18 mouse cellular contexts compared by ENCODE assay signal in genomic region chr17:84047520-84047919, GRCm38 (mm10).
A peak's percentile ranks its signal among the peaks of the same experiment; 100 is the strongest.
DNase-seq lines count a peak whose midpoint lies in the region; ATAC-seq and TF ChIP-seq lines count a peak whose summit lies in the region.
"Had no signal": no experiment of that assay in that cellular context is flagged by ENCODE, and none has a peak within 500 bp of the region (broad histone marks: within the 10 kb centered on the region; RNA-seq: fewer than 3 reads in every experiment).

No protein-coding gene starts in this region.

- no peak overlapping the region for H3K4me2 ChIP-seq in heart, embryonic 13.5 days
- no peak overlapping the region for H3K4me2 ChIP-seq in liver, postnatal 0 days (ENCODE audit: low read depth, low read length)
- no peak overlapping the region for H3K4me2 ChIP-seq in liver, embryonic 12.5 days
- H3K4me2 ChIP-seq: forebrain, embryonic 15.5 days; hindbrain, embryonic 13.5 days; kidney, embryonic 15.5 days; lung, embryonic 15.5 days; neural tube, embryonic 15.5 days had no signal

- H3K27me3 ChIP-seq in heart, embryonic 13.5 days (replicated peaks) = no peaks in the 10 kb centered on the region
- no peaks in the 10 kb centered on the region for H3K27me3 ChIP-seq in liver, postnatal 0 days (ENCODE audit: insufficient read depth, low read length)
- peaks cover 3% of the 10 kb centered on the region; the same call in 1 of the 2 replicates for H3K27me3 ChIP-seq in liver, embryonic 12.5 days (replicated peaks)
- no peaks in the 10 kb centered on the region for H3K27me3 ChIP-seq in MEL (ENCODE audit: control insufficient read depth in 1 of 2, insufficient read depth in 2 of 2, low read length in 2 of 2)
- no peaks in the 10 kb centered on the region for H3K27me3 ChIP-seq in small intestine, adult 2 months (ENCODE audit: control insufficient read depth, insufficient read depth, low read length)
- H3K27me3 ChIP-seq: forebrain, embryonic 15.5 days; hindbrain, embryonic 13.5 days; kidney, embryonic 15.5 days; lung, embryonic 15.5 days; neural tube, embryonic 15.5 days had no signal

- H3K79me2 ChIP-seq in MEL (ENCODE audit: control insufficient read depth, insufficient read depth, low read length, poor library complexity) = no peaks in the 10 kb centered on the region

- H3K9me3 ChIP-seq in heart, embryonic 13.5 days = peaks cover 6% of the 10 kb centered on the region
- H3K9me3 ChIP-seq in liver, postnatal 0 days (ENCODE audit: low read length) = no peaks in the 10 kb centered on the region
- peaks cover 8% of the 10 kb centered on the region for H3K9me3 ChIP-seq in liver, embryonic 12.5 days (replicated peaks)
- H3K9me3 ChIP-seq in MEL (replicated peaks; ENCODE audit: insufficient read depth, low read length) = no peaks in the 10 kb centered on the region
- H3K9me3 ChIP-seq: forebrain, embryonic 15.5 days; hindbrain, embryonic 13.5 days; neural tube, embryonic 15.5 days had no signal

- H3K27ac ChIP-seq in heart, embryonic 13.5 days (replicated peaks) = peak overlapping the region; percentile 41; the same call in 1 of the 2 replicates
- H3K27ac ChIP-seq in liver, postnatal 0 days (ENCODE audit: low read depth) = no peak overlapping the region
- H3K27ac ChIP-seq in liver, embryonic 12.5 days = no peak overlapping the region
- H3K27ac ChIP-seq in MEL (ENCODE audit: control insufficient read depth, low read depth, low read length) = no peak overlapping the region
- H3K27ac ChIP-seq in small intestine, adult 2 months (ENCODE audit: insufficient read depth, low read depth, low read length) = no peak overlapping the region
- H3K27ac ChIP-seq: forebrain, embryonic 15.5 days; hindbrain, embryonic 13.5 days; lung, embryonic 15.5 days; neural tube, embryonic 15.5 days had no signal

- no peak overlapping the region for H3K9ac ChIP-seq in heart, embryonic 13.5 days
- no peak overlapping the region for H3K9ac ChIP-seq in liver, postnatal 0 days (replicated peaks)
- no peak overlapping the region for H3K9ac ChIP-seq in liver, embryonic 12.5 days
- no peak overlapping the region for H3K9ac ChIP-seq in MEL (ENCODE audit: control insufficient read depth, low read depth, low read length, poor library complexity, severe bottlenecking)
- H3K9ac ChIP-seq: forebrain, embryonic 15.5 days; hindbrain, embryonic 13.5 days; kidney, embryonic 15.5 days; lung, embryonic 15.5 days; neural tube, embryonic 15.5 days had no signal

- no peak for TF ChIP-seq EP300 in liver, postnatal 0 days (IDR thresholded peaks at IDR 0.05; ENCODE audit: low read depth)
- no peak for TF ChIP-seq EP300 in MEL (IDR thresholded peaks at IDR 0.05; ENCODE audit: low read depth in 1 of 2, low read length in 2 of 2)

- no peak for TF ChIP-seq POLR2A in MEL (IDR thresholded peaks at IDR 0.05; ENCODE audit: control insufficient read depth in 1 of 2, insufficient read depth in 1 of 2, low read depth in 1 of 2, low read length in 2 of 2, poor library complexity in 1 of 2)
- no peak for TF ChIP-seq POLR2A in small intestine, adult 2 months (IDR thresholded peaks at IDR 0.05; ENCODE audit: low read depth, low read length)

- no peak overlapping the region for H3K4me3 ChIP-seq in heart, embryonic 13.5 days
- no peak overlapping the region for H3K4me3 ChIP-seq in liver, postnatal 0 days (ENCODE audit: low read depth, low read length)
- no peak overlapping the region for H3K4me3 ChIP-seq in liver, embryonic 12.5 days
- no peak overlapping the region for H3K4me3 ChIP-seq in MEL (ENCODE audit: control insufficient read depth in 1 of 2, insufficient read depth in 1 of 2, low read depth in 2 of 2, low read length in 2 of 2)
- no peak overlapping the region for H3K4me3 ChIP-seq in small intestine, adult 2 months (ENCODE audit: low read depth, low read length)
- H3K4me3 ChIP-seq: forebrain, embryonic 15.5 days; hindbrain, embryonic 13.5 days; kidney, embryonic 15.5 days; lung, embryonic 15.5 days; megakaryocyte, embryonic 14.5 days; neural tube, embryonic 15.5 days had no signal

- no peak; the same call in none of the 2 replicates for TF ChIP-seq RAD21 in MEL (IDR thresholded peaks at IDR 0.05; ENCODE audit: low read depth, low read length)

- DNase-seq in heart, adult 11 months = no peak
- no peak for DNase-seq in liver, postnatal 0 days
- no peak for DNase-seq in MEL (ENCODE audit: low read depth, low spot score)
- DNase-seq in adrenal gland, adult 18-20 months (ENCODE audit: low spot score in 2 of 2) = no peak
- DNase-seq: adrenal gland, postnatal 25 days; gastrocnemius, postnatal 25 days; left cerebral cortex, postnatal 4 days; spleen, adult 18-20 months; thymus, postnatal 4 days had no signal

- H3K4me1 ChIP-seq in heart, embryonic 13.5 days = peaks cover 28% of the 10 kb centered on the region
- peaks cover 4% of the 10 kb centered on the region; the same call in 1 of the 2 replicates for H3K4me1 ChIP-seq in liver, postnatal 0 days (ENCODE audit: insufficient read depth)
- H3K4me1 ChIP-seq in liver, embryonic 12.5 days = peaks cover 6% of the 10 kb centered on the region; the same call in 1 of the 2 replicates
- H3K4me1 ChIP-seq in MEL (ENCODE audit: control insufficient read depth in 1 of 2, insufficient read depth in 2 of 2, low read length in 2 of 2) = no peaks in the 10 kb centered on the region
- H3K4me1 ChIP-seq in small intestine, adult 2 months (ENCODE audit: control insufficient read depth, insufficient read depth, insufficient read length, low read length) = peaks cover 10% of the 10 kb centered on the region; the same call in 1 of the 2 replicates
- H3K4me1 ChIP-seq: forebrain, embryonic 15.5 days had no signal

- TF ChIP-seq CTCF in liver, postnatal 0 days (IDR thresholded peaks at IDR 0.05; ENCODE audit: low read depth) = peak; percentile 28; the same call in 1 of the 2 replicates
- peak; percentile 18 to 34 (median 32); a peak in 4 of 6 replicates for TF ChIP-seq CTCF in MEL (IDR thresholded peaks at IDR 0.05 in 2 of 3, conservative IDR thresholded peaks at IDR 0.05 in 1 of 3; ENCODE audit: control insufficient read depth in 1 of 3, insufficient read depth in 1 of 3, low read depth in 2 of 3, low read length in 3 of 3, poor library complexity in 1 of 3, severe bottlenecking in 1 of 3)
- peak; percentile 20; the same call in 1 of the 2 replicates for TF ChIP-seq CTCF in small intestine, adult 2 months (IDR thresholded peaks at IDR 0.05; ENCODE audit: extremely low read depth, insufficient read length, insufficient replicate concordance, low read depth, low read length)

- no peaks in the 10 kb centered on the region for H3K36me3 ChIP-seq in heart, embryonic 13.5 days
- H3K36me3 ChIP-seq in liver, postnatal 0 days (replicated peaks; ENCODE audit: insufficient read depth, low read length) = no peaks in the 10 kb centered on the region
- no peaks in the 10 kb centered on the region for H3K36me3 ChIP-seq in liver, embryonic 12.5 days
- no peaks in the 10 kb centered on the region for H3K36me3 ChIP-seq in MEL (ENCODE audit: control insufficient read depth in 1 of 2, insufficient read depth in 2 of 2, low read length in 2 of 2)
- no peaks in the 10 kb centered on the region for H3K36me3 ChIP-seq in small intestine, adult 2 months (ENCODE audit: control insufficient read depth, insufficient read depth, low read length)
- H3K36me3 ChIP-seq: forebrain, embryonic 15.5 days; hindbrain, embryonic 13.5 days; kidney, embryonic 15.5 days; lung, embryonic 15.5 days; neural tube, embryonic 15.5 days had no signal

- no peak for ATAC-seq in heart, embryonic 13.5 days (ENCODE audit: extremely low read depth, insufficient number of reproducible peaks, low FRiP score, low TSS enrichment)
- ATAC-seq in liver, postnatal 0 days = no peak
- ATAC-seq in liver, embryonic 12.5 days = no peak
- ATAC-seq: forebrain, embryonic 15.5 days had no signal

- WGBS in heart, embryonic 13.5 days = 59% methylated on average over 1 of the region's 1 CpGs
- 72% methylated on average over 1 of the region's 1 CpGs for WGBS in liver, postnatal 0 days (ENCODE audit: insufficient replicate concordance)
- 45% methylated on average over 1 of the region's 1 CpGs for WGBS in liver, embryonic 12.5 days (ENCODE audit: insufficient replicate concordance)
- WGBS in small intestine, adult 2 months = 100% methylated on average over 1 of the region's 1 CpGs

TF ChIP-seq in MEL, 35 proteins besides CTCF, POLR2A, EP300 and RAD21:
- TF ChIP-seq BHLHE40 (IDR thresholded peaks at IDR 0.05; ENCODE audit: borderline replicate concordance, low read depth, low read length) (no peak), SMC3 (IDR thresholded peaks at IDR 0.05; ENCODE audit: low read depth, low read length) (0 out of 2 replicates have a peak, but pooled peaks have one; percentile 20)
TF ChIP-seq in MEL: peak in this region for 1.
